Mouse (Mus musculus) ES-Bruce4 (cell line): ENCODE data around the gene Rarres2. TPM values are rescaled to one million over a fixed set of nuclear protein-coding genes. Genes with fewer than 3 reads are reported as not detected.

Experiments
- H3K27ac ChIP-seq: 2 replicates; pipeline ENCODE4 v1.5.1; 2012; ENCODE audit warnings: low read length, inconsistent platforms; ENCODE audit not compliant: insufficient read depth
- H3K27me3 ChIP-seq: 2 replicates; pipeline ENCODE4 v1.6.1; 2012; ENCODE audit warnings: mild to moderate bottlenecking, low read length, inconsistent platforms; ENCODE audit not compliant: control insufficient read depth, poor library complexity, insufficient read depth, severe bottlenecking
- H3K36me3 ChIP-seq: 2 replicates; pipeline ENCODE4 v1.6.1; 2012; ENCODE audit warnings: inconsistent platforms, mild to moderate bottlenecking, low read length, moderate library complexity; ENCODE audit not compliant: control insufficient read depth, poor library complexity, insufficient read depth, severe bottlenecking
- H3K4me1 ChIP-seq: one replicate; pipeline ENCODE4 v1.8.1; 2011; ENCODE audit warnings: low read length; ENCODE audit not compliant: control insufficient read depth, insufficient read depth
- H3K4me3 ChIP-seq: 2 replicates; pipeline ENCODE4 v1.5.1; 2011; ENCODE audit warnings: low read depth, mild to moderate bottlenecking, low read length
- H3K9ac ChIP-seq: 2 replicates; pipeline ENCODE4 v1.6.1; 2012; ENCODE audit warnings: low read depth, mild to moderate bottlenecking, inconsistent platforms; ENCODE audit not compliant: poor library complexity, severe bottlenecking
- H3K9me3 ChIP-seq: replicated peaks from 2 replicates; pipeline ENCODE4 v1.6.1; 2012; ENCODE audit warnings: mild to moderate bottlenecking, low read length, inconsistent platforms; ENCODE audit not compliant: control insufficient read depth, poor library complexity, insufficient read depth, severe bottlenecking
- CTCF ChIP-seq: IDR thresholded peaks from one replicate; pipeline ENCODE4 v1.8.1; 2011; ENCODE audit warnings: low read depth, low read length
- EP300 ChIP-seq: IDR thresholded peaks from 2 replicates; pipeline ENCODE4 v1.6.1; 2011; ENCODE audit warnings: low read depth, low read length; ENCODE audit not compliant: insufficient read depth
- POLR2A ChIP-seq: IDR thresholded peaks from one replicate; pipeline ENCODE4 v1.8.1; 2011; ENCODE audit warnings: low read length; ENCODE audit not compliant: insufficient read depth
- polyA plus RNA-seq: library from polyadenylated mRNA; stranded (reverse); fragments of >200 nt; gene quantifications from 2 replicates; pipeline ENCODE4 v1.2.4, GENCODE M21; 2011; ENCODE audit warnings: low read depth; ENCODE audit not compliant: missing spikeins, insufficient read depth, insufficient read length

The Rarres2 gene
- polyA plus RNA-seq, 1 experiment, result 0.90 TPM

GRCm38 (mm10) chr6:48595278-48595677 lies 22.7 kb upstream of the Rarres2 start:
- Histone ChIP-seq H3K27me3 (no peaks in the 10 kb centered on the region), H3K36me3 (no peaks in the 10 kb centered on the region), H3K9ac (peak overlapping the region; percentile 80; the same call in 1 of the 2 replicates), H3K4me3 (no peak overlapping the region), H3K9me3 (no peaks in the 10 kb centered on the region), H3K4me1 (no peaks in the 10 kb centered on the region), H3K27ac (no peak overlapping the region)
- TF ChIP-seq CTCF (no peak), EP300 (no peak), POLR2A (no peak)

DNA sequence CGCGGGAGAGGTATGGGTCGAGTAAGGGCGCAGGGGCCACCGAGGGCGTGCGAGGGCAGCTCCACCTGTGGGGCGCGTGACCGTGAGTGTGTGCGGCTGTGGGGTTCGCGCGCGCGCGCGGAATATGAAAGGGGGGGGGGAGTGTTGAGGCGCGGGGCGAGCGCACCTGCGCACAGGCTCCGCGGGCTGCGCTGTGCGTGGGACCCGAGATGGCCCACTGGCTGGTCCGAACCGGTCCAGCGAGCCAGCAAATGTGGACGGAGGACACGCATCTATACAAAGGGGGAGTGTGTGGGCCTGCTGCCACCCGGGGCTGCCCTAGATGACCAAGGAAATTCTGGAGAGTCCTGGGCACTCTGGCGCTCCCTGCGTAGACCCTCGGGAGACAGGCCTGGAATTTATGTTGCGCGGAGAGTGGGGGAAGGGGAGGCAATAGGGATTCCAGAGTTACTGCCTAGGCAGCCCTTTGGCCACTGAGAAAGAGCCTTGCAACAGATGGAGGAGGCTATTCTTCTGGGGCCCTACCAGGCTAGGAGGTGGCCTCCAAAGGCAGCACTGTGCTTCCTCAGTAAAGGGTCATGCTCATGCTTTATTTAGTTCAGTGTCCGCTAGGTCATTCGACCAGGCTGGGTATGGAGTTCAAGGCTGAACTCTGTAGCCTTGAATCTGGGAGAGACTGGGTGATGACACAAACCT lies 21.6 kb upstream of the Rarres2 start:
- Histone ChIP-seq H3K4me1 (no peaks in the 10 kb centered on the region), H3K9ac (peak overlapping the region; percentile 80), H3K4me3 (peak overlapping the region; percentile 89), H3K27me3 (no peaks in the 10 kb centered on the region), H3K9me3 (no peaks in the 10 kb centered on the region), H3K36me3 (no peaks in the 10 kb centered on the region), H3K27ac (no peak overlapping the region)
- TF ChIP-seq CTCF (no peak), EP300 (no peak), POLR2A (no peak)

GRCm38 (mm10) chr6:48593158-48594042 lies 20.8 kb upstream of the Rarres2 start, which contains the start of the genes Repin1 and Gm44965:
Gene Repin1, plus strand, starts transcription at chr6:48593883.
Gene Gm44965, plus strand, starts transcription at chr6:48593941.
- H3K4me1 ChIP-seq, result no peaks in the 10 kb centered on the region
- no peaks in the 10 kb centered on the region for H3K27me3 ChIP-seq
- H3K36me3 ChIP-seq, result no peaks in the 10 kb centered on the region
- peak within 1 kb of the TSS; percentile 89 for H3K4me3 ChIP-seq
- H3K27ac ChIP-seq, result no peak within 1 kb of the TSS
- H3K9me3 ChIP-seq, result no peaks in the 10 kb centered on the region
- H3K9ac ChIP-seq, result peak within 1 kb of the TSS; percentile 80
- TF ChIP-seq EP300, result no peak
- no peak for TF ChIP-seq CTCF
- TF ChIP-seq POLR2A, result no peak

DNA sequence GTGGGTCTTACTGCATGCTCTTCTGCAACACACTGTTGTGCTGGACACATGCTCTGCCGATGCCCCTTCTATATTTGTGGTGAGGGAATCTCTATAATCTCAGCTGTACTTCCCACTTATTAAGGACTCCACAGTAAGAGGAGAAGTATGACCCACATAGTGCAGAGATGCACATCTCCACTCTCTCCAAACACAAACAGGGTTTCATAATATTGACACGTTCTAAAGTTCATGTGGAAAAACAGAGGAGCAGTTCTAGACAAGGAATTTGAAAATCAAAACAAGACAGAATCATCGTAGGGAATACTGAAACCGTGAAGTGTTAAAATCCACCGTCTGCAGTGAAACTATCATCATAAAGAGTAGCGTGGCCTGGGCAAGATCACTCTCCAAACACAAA lies 19.3 kb upstream of the Rarres2 start:
- H3K4me1 ChIP-seq, result no peaks in the 10 kb centered on the region
- H3K9ac ChIP-seq, result no peak overlapping the region
- no peak overlapping the region for H3K4me3 ChIP-seq
- no peak overlapping the region for H3K27ac ChIP-seq
- TF ChIP-seq EP300 (no peak), CTCF (no peak), POLR2A (no peak)
- H3K9me3 ChIP-seq, result no peaks in the 10 kb centered on the region
- no peaks in the 10 kb centered on the region for H3K36me3 ChIP-seq
- no peaks in the 10 kb centered on the region for H3K27me3 ChIP-seq

GRCm38 (mm10) chr6:48591221-48591845 lies 18.7 kb upstream of the Rarres2 start:
- H3K9ac ChIP-seq, result no peak overlapping the region
- H3K9me3 ChIP-seq, result no peaks in the 10 kb centered on the region
- no peaks in the 10 kb centered on the region for H3K36me3 ChIP-seq
- H3K27me3 ChIP-seq, result no peaks in the 10 kb centered on the region
- H3K27ac ChIP-seq, result no peak overlapping the region
- no peak overlapping the region for H3K4me3 ChIP-seq
- TF ChIP-seq EP300 (no peak), POLR2A (no peak), CTCF (no peak)
- no peaks in the 10 kb centered on the region for H3K4me1 ChIP-seq
